Mouse (Mus musculus) liver, postnatal 0 days (tissue): ENCODE results near the gene Mapkap1.

Source experiments
- CTCF ChIP-seq: sonication (generic); IDR thresholded peaks from 2 replicates; pipeline ENCODE4 v1.5.1; 2016; ENCODE audit warnings: antibody characterized with exemption, low read depth
- EP300 ChIP-seq: IDR thresholded peaks from 2 replicates; pipeline ENCODE4 v1.6.1; 2016; ENCODE audit warnings: antibody characterized with exemption, low read depth, mild to moderate bottlenecking

- no peak for TF ChIP-seq CTCF
- TF ChIP-seq EP300, result no peak
Measured at GRCm38 (mm10) chr2:34627328-34628226, 221.0 kb downstream of the Mapkap1 start.
